Mouse (Mus musculus) left cerebral cortex, postnatal 10 days (tissue): ENCODE measurements at regions not wholly inside any gene's neighbourhood (a gene's known extent, or its start where the extent isn't known, plus 50 kb on each side); places are given as distances from the start of the nearest gene placed in this dataset.
"Not testable (repeated sequence)": the region's sequence is repeated elsewhere in the genome, so short reads cannot be mapped to it uniquely, and the experiment has no call there.

ENCODE experiments used
- DNase-seq, 2 experiments: peaks; one replicate each; pipeline ENCODE4 v3.0.0; 2021 to 2022; ENCODE audit warnings: low spot score in 2 of 2, mixed read lengths in 1 of 2; ENCODE audit errors: extremely low spot score in 1 of 2
- intact Hi-C: fragments of 180-260 bp; cut with DNase I; formaldehyde crosslinking; loops from one replicate; pipeline ENCODE4 v1.15.1; 2025

DNA sequence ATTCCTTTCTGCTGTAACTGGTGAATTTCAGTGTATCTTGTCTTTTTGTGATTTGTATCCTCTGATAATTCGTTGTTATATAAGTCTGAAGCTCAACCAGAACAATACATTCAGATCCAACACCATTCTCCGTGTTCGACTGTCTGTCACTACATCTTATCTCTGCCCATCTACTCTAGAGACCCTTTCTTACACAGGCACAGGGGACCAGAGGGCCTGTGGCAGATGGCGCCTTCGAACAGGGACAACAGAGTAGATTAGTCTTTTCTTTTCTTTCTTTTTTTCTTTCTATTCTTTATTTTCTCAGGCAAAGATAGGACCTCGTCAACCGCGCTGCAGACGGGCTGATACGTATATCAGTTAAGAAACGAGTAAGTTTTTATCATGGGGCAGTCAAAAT is 215.3 kb downstream of the Gm21294 start:
- intact Hi-C loops, result not testable (repeated sequence)
- peak in 1 of 2 experiments; percentile 2 for DNase-seq
